Comparison of ENCODE assay signal across 14 mouse cellular contexts in the genomic region with DNA sequence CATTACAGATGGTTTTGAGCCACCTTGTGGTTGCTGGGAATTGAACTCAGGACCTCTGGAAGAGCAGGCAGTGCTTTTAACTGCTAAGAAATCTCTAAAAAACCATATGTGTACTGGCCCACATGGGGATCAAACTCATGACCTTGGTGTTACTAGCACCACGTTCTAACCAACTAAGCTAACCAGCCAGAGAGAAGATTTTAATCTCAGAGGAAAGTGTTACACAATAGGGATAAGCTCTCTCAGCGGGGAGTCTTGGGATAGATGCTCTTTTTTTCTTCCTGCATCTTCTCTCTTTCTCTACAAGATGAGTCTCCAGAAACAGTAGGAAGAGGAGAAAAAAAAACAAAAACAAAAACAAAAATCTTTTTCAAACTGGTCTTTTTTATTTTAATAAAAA. TPM values are rescaled to one million over a fixed set of nuclear protein-coding genes. Genes with fewer than 3 reads are reported as not detected.
"Had no signal": no experiment of that assay in that cellular context is flagged by ENCODE, and none has a peak within 500 bp of the region (broad histone marks: within the 10 kb centered on the region; RNA-seq: fewer than 3 reads in every experiment).

No protein-coding gene starts in this region.

- H3K4me1 ChIP-seq: kidney, embryonic 15.5 days; limb, embryonic 15.5 days; midbrain, embryonic 10.5 days; neural tube, embryonic 15.5 days had no signal

- H3K9ac ChIP-seq: kidney, embryonic 15.5 days; limb, embryonic 15.5 days; neural tube, embryonic 15.5 days had no signal

- ATAC-seq: intestine, embryonic 16.5 days; lung, postnatal 0 days had no signal

- H3K9me3 ChIP-seq: kidney, embryonic 15.5 days; limb, embryonic 15.5 days; midbrain, embryonic 10.5 days; neural tube, embryonic 15.5 days had no signal

- H3K27ac ChIP-seq: kidney, embryonic 15.5 days; limb, embryonic 15.5 days; midbrain, embryonic 10.5 days; neural tube, embryonic 15.5 days had no signal

- H3K4me2 ChIP-seq: kidney, embryonic 15.5 days; limb, embryonic 15.5 days; neural tube, embryonic 15.5 days had no signal

- H3K27me3 ChIP-seq: kidney, embryonic 15.5 days; limb, embryonic 15.5 days; neural tube, embryonic 15.5 days had no signal

- H3K4me3 ChIP-seq: kidney, embryonic 15.5 days; limb, embryonic 15.5 days; midbrain, embryonic 10.5 days; myocyte; neural tube, embryonic 15.5 days had no signal

- DNase-seq: kidney, adult 2 months; kidney, postnatal 14 days; lung, adult 2 months; lung, postnatal 4 days; midbrain, embryonic 14.5 days; right cerebral cortex, postnatal 4 days; spleen, adult 18-20 months had no signal

- H3K36me3 ChIP-seq: kidney, embryonic 15.5 days; limb, embryonic 15.5 days; midbrain, embryonic 10.5 days; neural tube, embryonic 15.5 days had no signal

RNA-seq across cellular contexts. Expression of a gene that starts 36.2 kb away (rescaled TPM):
- polyA plus RNA-seq: kidney, adult 2 months; neural tube, embryonic 15.5 days had no signal
